Comparison of ENCODE assay signal across 8 mouse cellular contexts in the genomic region with DNA sequence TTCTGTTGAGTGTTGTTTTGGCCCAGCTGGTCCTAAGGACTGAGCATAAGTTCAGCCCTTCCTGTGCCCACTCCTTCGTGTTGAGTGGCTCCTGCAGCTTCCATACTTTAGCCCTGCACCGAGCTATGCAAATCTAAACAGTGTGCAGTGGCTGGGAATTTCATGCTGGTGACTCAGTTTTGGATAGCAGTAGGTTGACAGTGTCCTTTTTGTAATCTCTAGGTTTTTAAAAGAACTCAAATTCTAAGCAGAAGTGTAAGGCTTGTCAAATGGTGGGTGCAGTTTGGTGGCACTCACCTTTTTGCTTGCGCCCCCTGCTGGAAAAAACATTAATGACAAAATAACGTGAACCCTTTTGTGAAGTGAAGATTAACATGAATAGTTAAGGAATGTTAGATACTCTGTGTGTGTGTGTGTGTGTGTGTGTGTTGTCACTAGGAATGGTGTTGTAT. TPM values are rescaled to one million over a fixed set of nuclear protein-coding genes. Genes with fewer than 3 reads are reported as not detected.
A peak's percentile ranks its signal among the peaks of the same experiment; 100 is the strongest.
DNase-seq lines count a peak whose midpoint lies in the region; ATAC-seq lines count a peak whose summit lies in the region.
"Had no signal": no experiment of that assay in that cellular context is flagged by ENCODE, and none has a peak within 500 bp of the region (broad histone marks: within the 10 kb centered on the region; RNA-seq: fewer than 3 reads in every experiment).

No protein-coding gene starts in this region.

- H3K9me3 ChIP-seq in intestine, embryonic 14.5 days (ENCODE audit: control insufficient read depth, low read length): no peaks in the 10 kb centered on the region
- no peaks in the 10 kb centered on the region for H3K9me3 ChIP-seq in limb, embryonic 11.5 days (ENCODE audit: control insufficient read depth, low read length)
- no peaks in the 10 kb centered on the region for H3K9me3 ChIP-seq in neural tube, embryonic 14.5 days (ENCODE audit: control insufficient read depth, low read length)
- H3K9me3 ChIP-seq: heart, embryonic 13.5 days had no signal

- no peak overlapping the region for H3K4me2 ChIP-seq in intestine, embryonic 14.5 days (ENCODE audit: low read length)
- H3K4me2 ChIP-seq in limb, embryonic 11.5 days (ENCODE audit: low read depth, severe bottlenecking): no peak overlapping the region
- H3K4me2 ChIP-seq in neural tube, embryonic 14.5 days (ENCODE audit: low read depth, low read length): no peak overlapping the region

- peaks cover 20% of the 10 kb centered on the region for H3K4me1 ChIP-seq in intestine, embryonic 14.5 days (replicated peaks; ENCODE audit: control insufficient read depth, insufficient read depth, low read length)
- H3K4me1 ChIP-seq in limb, embryonic 11.5 days (ENCODE audit: control insufficient read depth, insufficient read depth, low read length): no peaks in the 10 kb centered on the region
- no peaks in the 10 kb centered on the region for H3K4me1 ChIP-seq in neural tube, embryonic 14.5 days (ENCODE audit: control insufficient read depth, insufficient read depth, low read length)

- 32% methylated on average over 4 of the region's 4 CpGs for WGBS in intestine, embryonic 14.5 days
- WGBS in limb, embryonic 11.5 days: 56% methylated on average over 4 of the region's 4 CpGs
- 52% methylated on average over 4 of the region's 4 CpGs for WGBS in neural tube, embryonic 14.5 days

- no peak overlapping the region for H3K4me3 ChIP-seq in intestine, embryonic 14.5 days (ENCODE audit: low read depth, low read length)
- no peak overlapping the region for H3K4me3 ChIP-seq in limb, embryonic 11.5 days (ENCODE audit: low read depth, low read length)
- no peak overlapping the region for H3K4me3 ChIP-seq in neural tube, embryonic 14.5 days (ENCODE audit: low read depth, low read length)
- H3K4me3 ChIP-seq: heart, embryonic 13.5 days had no signal

- no peak overlapping the region for H3K9ac ChIP-seq in intestine, embryonic 14.5 days (ENCODE audit: low read length)
- no peak overlapping the region for H3K9ac ChIP-seq in limb, embryonic 11.5 days (ENCODE audit: low read length)
- H3K9ac ChIP-seq in neural tube, embryonic 14.5 days (replicated peaks; ENCODE audit: low read depth, low read length): no peak overlapping the region

- no peaks in the 10 kb centered on the region for H3K27me3 ChIP-seq in intestine, embryonic 14.5 days (replicated peaks; ENCODE audit: control insufficient read depth, insufficient read depth, low read length)
- no peaks in the 10 kb centered on the region for H3K27me3 ChIP-seq in limb, embryonic 11.5 days (ENCODE audit: control insufficient read depth, insufficient read depth, low read length)
- H3K27me3 ChIP-seq in neural tube, embryonic 14.5 days (ENCODE audit: control insufficient read depth, insufficient read depth, low read length): no peaks in the 10 kb centered on the region
- H3K27me3 ChIP-seq: heart, embryonic 13.5 days had no signal

- peak; percentile 56 for DNase-seq in right cerebral cortex, adult 18-20 months
- no peak for DNase-seq in right cerebral cortex, postnatal 25 days
- peak; percentile 80 for DNase-seq in embryo, embryonic 10.5 days (ENCODE audit: low spot score)
- no peak for DNase-seq in intestine, embryonic 14.5 days (ENCODE audit: low spot score)
- peak; percentile 60 for DNase-seq in limb, embryonic 11.5 days (ENCODE audit: low spot score)

- H3K36me3 ChIP-seq in intestine, embryonic 14.5 days (ENCODE audit: control insufficient read depth, insufficient read depth, low read length): peaks cover 59% of the 10 kb centered on the region
- peaks cover 7% of the 10 kb centered on the region; the same call in 1 of the 2 replicates for H3K36me3 ChIP-seq in limb, embryonic 11.5 days (ENCODE audit: control insufficient read depth, insufficient read depth, low read length)
- peaks cover 11% of the 10 kb centered on the region; the same call in 1 of the 2 replicates for H3K36me3 ChIP-seq in neural tube, embryonic 14.5 days (ENCODE audit: control insufficient read depth, insufficient read depth, low read length)

- peak; percentile 78 for ATAC-seq in activated CD4-positive, CD25-positive, alpha-beta regulatory T cell, adult 4 months
- peak; percentile 53; the same call in 1 of the 2 replicates for ATAC-seq in intestine, embryonic 14.5 days (replicated peaks; ENCODE audit: low FRiP score, low TSS enrichment, low read depth)
- no peak for ATAC-seq in limb, embryonic 11.5 days (ENCODE audit: insufficient number of reproducible peaks, low FRiP score, low TSS enrichment, low read depth)
- ATAC-seq in neural tube, embryonic 14.5 days (ENCODE audit: low read depth): peak; percentile 46; the same call in 1 of the 2 replicates

- no peak overlapping the region for H3K27ac ChIP-seq in intestine, embryonic 14.5 days (ENCODE audit: low read depth)
- H3K27ac ChIP-seq in limb, embryonic 11.5 days (replicated peaks; ENCODE audit: low read depth, low read length): no peak overlapping the region
- H3K27ac ChIP-seq in neural tube, embryonic 14.5 days (ENCODE audit: low read depth, low read length): no peak overlapping the region

RNA-seq across cellular contexts. Expression of a gene that starts 11.1 kb away (rescaled TPM):
- 1 to 10 TPM; 3.6 to 3.9 TPM for polyA plus RNA-seq in activated CD4-positive, CD25-positive, alpha-beta regulatory T cell, adult 4 months (2017; shearing (Covaris generic))
- 29.6 and 31.0 TPM in 2 replicates for polyA plus RNA-seq in intestine, embryonic 14.5 days (2014; fragmentation: Nextera tagmentation; extraction: Ambion mirVana)
- polyA plus RNA-seq in limb, embryonic 11.5 days (2014; fragmentation: Nextera tagmentation; extraction: Ambion mirVana): 7.4 TPM in 2 replicates
- 6.5 and 9.6 TPM in 2 replicates for polyA plus RNA-seq in neural tube, embryonic 14.5 days (2014; fragmentation: Nextera tagmentation; extraction: Ambion mirVana)

Comparison
In these comparisons a context has a peak if more than half of its experiments do, and no peak if none do; other contexts are left out.
1. DNase-seq: peak in right cerebral cortex, adult 18-20 months (single experiment), embryo, embryonic 10.5 days (single experiment) and limb, embryonic 11.5 days (single experiment); none in right cerebral cortex, postnatal 25 days (single experiment) and intestine, embryonic 14.5 days (single experiment).